Mouse (Mus musculus) G1E (cell line): ENCODE data around the gene Stat5b.

Source experiments
- CTCF ChIP-seq: IDR thresholded peaks from 2 replicates; pipeline ENCODE4 v1.5.1; 2012; ENCODE audit warnings: low read depth, low read length, inconsistent platforms, mixed read lengths
- GATA1 ChIP-seq: IDR thresholded peaks from 2 replicates; pipeline ENCODE4 v1.6.1; 2012; ENCODE audit warnings: borderline replicate concordance, low read length, inconsistent platforms, mixed read lengths
- GATA2 ChIP-seq: IDR thresholded peaks from 2 replicates; pipeline ENCODE4 v1.6.1; 2012; ENCODE audit warnings: low read depth, low read length, inconsistent platforms, borderline replicate concordance
- POLR2AphosphoS5 ChIP-seq: IDR thresholded peaks from 2 replicates; pipeline ENCODE4 v1.6.1; 2012; ENCODE audit warnings: low read depth, low read length, inconsistent platforms; ENCODE audit not compliant: insufficient replicate concordance
- TAL1 ChIP-seq: conservative IDR thresholded peaks from 2 replicates; pipeline ENCODE4 v1.6.1; 2012; ENCODE audit warnings: low read depth, low read length, inconsistent platforms, mixed read lengths

GRCm38 (mm10) chr11:100781763-100782475 is 68.6 kb downstream of the Stat5b start:
- TF ChIP-seq TAL1: no peak
- no peak for TF ChIP-seq CTCF
- no peak for TF ChIP-seq GATA1
- no peak for TF ChIP-seq POLR2AphosphoS5
- no peak for TF ChIP-seq GATA2
